Mouse (Mus musculus): ENCODE measurements at regions not wholly inside any gene's neighbourhood (a gene's known extent, or its start where the extent isn't known, plus 50 kb on each side); places are given as distances from the start of the nearest gene placed in this dataset.

DNA sequence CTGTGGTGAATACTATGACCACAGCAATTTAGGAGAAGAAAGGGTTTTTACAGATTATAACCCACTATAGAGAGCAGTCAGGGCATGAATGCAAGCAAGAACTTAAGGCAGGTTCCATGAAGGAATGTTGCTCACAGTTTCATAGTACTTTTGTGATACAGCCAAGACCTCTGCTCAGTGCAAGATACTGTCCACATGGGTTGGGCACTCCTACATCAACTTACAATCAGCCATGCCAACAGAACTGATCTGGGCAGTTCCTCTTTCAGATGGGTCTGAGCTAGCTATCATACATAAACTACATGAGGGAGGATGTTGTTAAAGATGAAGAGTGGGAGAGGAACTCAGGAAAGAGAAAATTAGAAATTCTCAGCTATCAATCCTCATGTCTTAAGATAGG, 2032.4 kb downstream of the 9330182O14Rik start:
- TF ChIP-seq POLR2A (IDR thresholded peaks at IDR 0.05; ENCODE audit: low read depth, low read length) (no peak), CTCF (IDR thresholded peaks at IDR 0.05; ENCODE audit: extremely low read depth, insufficient read depth, insufficient read length, insufficient replicate concordance) (no peak)
